Mouse (Mus musculus) bone marrow, adult 2 months (tissue): ENCODE measurements around the gene Sppl2a.

Experiments
- CTCF ChIP-seq: fragments of 200-500 bp; IDR thresholded peaks from 2 replicates; pipeline ENCODE4 v1.5.1; 2011; ENCODE audit warnings: low read length, control low read depth; ENCODE audit not compliant: control insufficient read depth, insufficient read depth
- POLR2A ChIP-seq: fragments of 200-500 bp; IDR thresholded peaks from 2 replicates; pipeline ENCODE4 v1.6.1; 2011; ENCODE audit warnings: low read depth, mild to moderate bottlenecking, control low read depth, low read length, borderline replicate concordance; ENCODE audit not compliant: control insufficient read depth

DNA sequence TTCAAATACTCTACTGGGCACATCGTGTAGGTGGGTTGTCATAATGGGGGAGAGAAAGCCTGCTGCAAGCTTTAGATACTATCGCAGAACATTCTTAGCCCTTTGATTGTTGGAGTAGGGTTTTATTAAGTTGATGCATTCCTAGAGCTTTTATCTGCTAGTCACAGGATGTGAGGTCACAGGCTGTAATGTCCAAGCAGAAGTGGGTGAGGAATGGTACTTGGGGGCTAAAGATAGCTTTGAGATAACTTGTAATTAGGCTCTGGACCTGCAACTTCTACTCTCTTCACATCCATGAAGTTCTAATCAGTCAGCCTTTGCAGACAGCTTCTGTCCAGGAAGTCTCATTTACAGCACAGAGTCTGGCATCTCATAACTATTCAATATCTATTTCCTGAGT lies 47.2 kb downstream of the Sppl2a start:
- no peak for TF ChIP-seq CTCF
- TF ChIP-seq POLR2A: no peak
